ENCODE assay signal across 31 mouse cellular contexts in the genomic region with DNA sequence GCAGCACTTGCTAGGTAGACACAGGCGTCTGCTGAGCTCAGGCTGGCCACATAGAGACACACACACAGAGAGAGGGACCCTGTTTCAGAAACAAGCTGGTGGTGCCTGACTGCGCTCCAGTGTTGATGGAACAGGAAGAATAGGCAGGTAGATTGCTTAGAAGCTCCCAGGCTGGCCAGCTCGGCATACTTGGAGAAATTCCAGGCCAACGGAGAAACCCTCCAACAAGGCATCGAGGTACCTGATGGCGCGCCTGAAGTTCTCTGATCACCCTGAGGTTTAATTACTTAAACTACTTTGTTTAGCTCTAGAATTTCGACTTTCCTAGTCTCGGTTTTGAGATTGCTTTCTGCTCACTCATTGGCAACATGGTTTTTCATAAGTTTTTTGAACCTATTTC.
DNase-seq lines count a peak whose midpoint lies in the region; ATAC-seq and TF ChIP-seq lines count a peak whose summit lies in the region.
"Had no signal": no experiment of that assay in that cellular context is flagged by ENCODE, and none has a peak within 500 bp of the region (broad histone marks: within the 10 kb centered on the region; RNA-seq: fewer than 3 reads in every experiment).

No protein-coding gene starts in this region.

- peaks cover 7% of the 10 kb centered on the region for H3K79me2 ChIP-seq in heart, adult 2 months (replicated peaks; ENCODE audit: control insufficient read depth, insufficient read depth, low read length)

- peaks cover 65% of the 10 kb centered on the region for H3K4me1 ChIP-seq in heart, embryonic 13.5 days
- H3K4me1 ChIP-seq in heart, adult 2 months (ENCODE audit: control insufficient read depth, insufficient read depth, low read length): peaks cover 2% of the 10 kb centered on the region

- no peaks in the 10 kb centered on the region for H3K27me3 ChIP-seq in heart, embryonic 13.5 days (replicated peaks)
- H3K27me3 ChIP-seq in heart, adult 2 months (ENCODE audit: control insufficient read depth, insufficient read depth, low read length): no peaks in the 10 kb centered on the region
- H3K27me3 ChIP-seq: forebrain, embryonic 13.5 days; heart, embryonic 15.5 days; hindbrain, embryonic 12.5 days; intestine, embryonic 15.5 days; megakaryocyte, embryonic 14.5 days; midbrain, embryonic 12.5 days; neural tube, embryonic 12.5 days had no signal

- 0 out of 2 replicates have a peak overlapping the region, but pooled peaks have one; percentile 12 for H3K9ac ChIP-seq in heart, embryonic 13.5 days
- H3K9ac ChIP-seq in heart, adult 2 months (ENCODE audit: low read depth, low read length): no peak overlapping the region
- H3K9ac ChIP-seq: forebrain, embryonic 13.5 days; heart, embryonic 15.5 days; hindbrain, embryonic 12.5 days; intestine, embryonic 15.5 days; liver, embryonic 14.5 days; midbrain, embryonic 12.5 days; neural tube, embryonic 12.5 days had no signal

- H3K36me3 ChIP-seq in heart, embryonic 13.5 days: no peaks in the 10 kb centered on the region
- peaks cover 2% of the 10 kb centered on the region; the same call in 1 of the 2 replicates for H3K36me3 ChIP-seq in heart, adult 2 months (ENCODE audit: control insufficient read depth, insufficient read depth, low read length)
- H3K36me3 ChIP-seq: heart, embryonic 15.5 days; hindbrain, embryonic 12.5 days; intestine, embryonic 15.5 days; midbrain, embryonic 12.5 days; neural tube, embryonic 12.5 days had no signal

- intact Hi-C loops in heart, adult 2 months (cut with DNase I): loop anchor here (5.0 to 10.0 kb wide), 2 partner anchors 446 to 738 kb away; no protein-coding TSS in a partner anchor

- no peak overlapping the region for H3K27ac ChIP-seq in heart, embryonic 13.5 days (replicated peaks)
- H3K27ac ChIP-seq in heart, adult 2 months: no peak overlapping the region
- H3K27ac ChIP-seq: forebrain, embryonic 13.5 days; heart, embryonic 15.5 days; hindbrain, embryonic 12.5 days; hindbrain, postnatal 0 days; intestine, embryonic 15.5 days; liver, embryonic 14.5 days; midbrain, embryonic 12.5 days; neural tube, embryonic 12.5 days; stomach, postnatal 0 days had no signal

- H3K4me2 ChIP-seq in heart, embryonic 13.5 days: no peak overlapping the region
- H3K4me2 ChIP-seq: forebrain, embryonic 13.5 days; heart, embryonic 15.5 days; hindbrain, embryonic 12.5 days; intestine, embryonic 15.5 days; midbrain, embryonic 12.5 days; neural tube, embryonic 12.5 days had no signal

- WGBS in heart, embryonic 13.5 days: 74% methylated on average over 9 of the region's 9 CpGs
- WGBS in heart, adult 2 months: 81% methylated on average over 9 of the region's 9 CpGs

- TF ChIP-seq EP300 in heart, adult 2 months (IDR thresholded peaks at IDR 0.05; ENCODE audit: insufficient read depth, low read depth, low read length): no peak

- no peak overlapping the region for H3K4me3 ChIP-seq in heart, embryonic 13.5 days
- no peak overlapping the region for H3K4me3 ChIP-seq in heart, adult 2 months
- H3K4me3 ChIP-seq: forebrain, embryonic 13.5 days; heart, embryonic 15.5 days; hindbrain, embryonic 12.5 days; intestine, embryonic 15.5 days; megakaryocyte, embryonic 14.5 days; midbrain, embryonic 12.5 days; myocyte; neural tube, embryonic 12.5 days had no signal

- ATAC-seq in heart, embryonic 13.5 days (ENCODE audit: extremely low read depth, insufficient number of reproducible peaks, low FRiP score, low TSS enrichment): no peak
- ATAC-seq: forebrain, embryonic 13.5 days; hindbrain, postnatal 0 days; intestine, embryonic 15.5 days had no signal

- TF ChIP-seq CTCF in heart, adult 2 months (IDR thresholded peaks at IDR 0.05): no peak

- DNase-seq in cerebellum, adult 18-20 months: peak; percentile 43 to 48
- no peak for DNase-seq in cerebellum, adult 11 months
- DNase-seq in heart, adult 2 months: no peak
- peak; percentile 54 for DNase-seq in cerebellum, adult 9-10 months
- DNase-seq in adrenal gland, adult 2 months: no peak
- DNase-seq in frontal cortex, postnatal 10 days (ENCODE audit: low spot score in 2 of 2): no peak
- DNase-seq: adrenal gland, postnatal 25 days; gastrocnemius, postnatal 25 days; heart, adult 18-20 months; heart, postnatal 36 days; kidney, adult 2 months; layer of hippocampus, adult 9-11 months; liver; lung, adult 2 months; lung, postnatal 36 days; right cerebral cortex, adult 18-20 months; right cerebral cortex, postnatal 4 days; thymus, adult 18-20 months; thymus, postnatal 25 days had no signal

- H3K9me3 ChIP-seq in heart, embryonic 13.5 days: 0 out of 2 replicates have a peak, but pooled peaks cover 3% of the 10 kb centered on the region
- H3K9me3 ChIP-seq: forebrain, embryonic 13.5 days; heart, embryonic 15.5 days; hindbrain, embryonic 12.5 days; intestine, embryonic 15.5 days; megakaryocyte, embryonic 14.5 days; midbrain, embryonic 12.5 days; neural tube, embryonic 12.5 days had no signal

- TF ChIP-seq POLR2A in heart, adult 2 months (IDR thresholded peaks at IDR 0.05; ENCODE audit: insufficient read depth, low read depth, low read length): no peak

Comparison
In these comparisons a context has a peak if more than half of its experiments do, and no peak if none do; other contexts are left out.
1. DNase-seq: peak in cerebellum, adult 18-20 months (2 of 2) and cerebellum, adult 9-10 months (single experiment); none in cerebellum, adult 11 months (single experiment), heart, adult 2 months (0 of 2), adrenal gland, adult 2 months (single experiment) and frontal cortex, postnatal 10 days (0 of 2).